Mouse (Mus musculus) lung, postnatal 10 days (tissue): Measurements from ENCODE around the gene Lenep.
"Not testable (repeated sequence)": the region's sequence is repeated elsewhere in the genome, so short reads cannot be mapped to it uniquely, and the experiment has no call there.

Experiments
- DNase-seq: peaks from one replicate; pipeline ENCODE4 v3.0.0; 2021

Lenep gene

DNA sequence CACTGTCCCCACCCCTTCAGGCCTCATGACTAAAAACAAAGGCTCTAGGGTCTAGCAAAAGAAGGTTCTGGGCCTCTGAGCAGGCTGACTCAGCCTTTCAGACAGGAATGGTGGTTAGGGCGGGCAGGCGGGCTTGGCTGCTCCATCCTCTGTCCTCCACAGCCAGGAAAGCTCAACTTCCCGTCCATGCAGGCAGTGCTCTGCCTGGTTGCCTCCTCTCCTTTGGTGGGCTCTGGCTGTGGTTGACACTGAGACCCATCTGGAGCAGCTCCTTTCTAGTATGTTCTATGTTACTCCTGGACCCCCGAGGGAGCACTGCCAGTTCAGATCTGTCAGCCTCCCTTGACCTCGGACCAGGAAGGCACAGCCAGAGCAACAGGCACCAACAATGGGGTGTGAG is at the start of gene Lenep:
Lenep (minus strand) TSS at position 101 of the 400 bp plus-strand sequence.
- DNase-seq: no peak

DNA sequence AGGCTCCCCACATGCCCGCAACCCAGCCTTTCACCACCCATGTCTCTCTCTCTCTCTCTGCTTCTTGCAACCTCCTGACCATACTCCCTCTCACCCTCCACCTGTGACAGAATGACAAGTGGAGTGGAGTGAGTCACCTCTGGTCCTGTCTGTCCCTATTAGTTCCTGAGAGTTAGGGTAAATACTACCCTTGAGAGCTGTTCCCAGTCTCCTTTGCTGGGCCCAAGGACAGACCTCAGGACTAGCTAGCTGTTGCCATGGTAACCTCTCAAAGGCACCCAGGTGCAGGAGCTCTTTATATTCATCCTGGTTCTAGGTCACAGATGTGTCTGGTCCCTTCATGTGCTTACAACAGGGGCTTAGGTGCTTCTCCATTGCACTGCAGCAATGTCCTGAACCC is 49.3 kb upstream of the Lenep start:
- peak; percentile 24 for DNase-seq

DNA sequence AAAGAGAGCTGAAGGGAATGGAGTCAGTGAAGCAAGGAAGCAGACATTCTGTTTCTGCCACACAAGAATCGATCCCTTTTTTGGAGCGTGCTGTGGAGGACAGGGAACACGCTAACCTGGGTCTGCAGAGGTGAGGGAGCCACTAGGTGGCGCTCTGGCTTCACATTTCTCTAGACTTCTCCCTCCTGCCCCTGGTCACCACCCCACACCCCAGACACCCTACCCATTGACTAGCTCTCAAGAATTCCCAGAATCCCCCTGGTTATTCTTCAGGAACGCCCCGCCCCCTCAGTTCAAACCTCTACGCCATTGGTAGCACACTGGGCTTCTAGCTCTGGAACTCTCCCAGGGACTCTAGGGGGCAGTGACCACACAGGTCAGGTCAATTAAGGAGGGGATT is 46.9 kb upstream of the Lenep start:
- peak; percentile 87 for DNase-seq

GRCm38 (mm10) chr3:89448720-89449537 is 46.3 kb upstream of the Lenep start:
- DNase-seq: peak; percentile 74

GRCm38 (mm10) chr3:89440691-89441090 is 38.1 kb upstream of the Lenep start:
- DNase-seq: no peak

DNA sequence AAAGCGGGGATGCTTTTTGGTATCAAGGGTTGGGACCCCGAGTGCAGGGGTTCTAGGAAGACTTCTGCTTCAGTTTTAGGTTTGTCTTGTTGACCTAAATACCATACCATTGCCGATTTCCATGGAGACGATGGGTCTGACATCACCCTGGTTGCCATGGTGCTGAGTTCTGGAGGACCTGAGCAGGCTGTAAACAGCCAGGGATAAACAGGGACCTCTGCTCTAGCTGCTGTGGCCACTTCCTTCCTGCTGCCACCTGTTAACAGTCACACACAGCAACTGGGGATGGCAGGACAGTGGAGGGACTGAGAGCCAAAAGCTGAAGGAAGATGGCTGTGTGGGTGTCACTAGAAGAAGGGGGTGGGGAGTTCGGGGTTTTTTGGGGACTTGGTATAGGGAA is 34.7 kb upstream of the Lenep start:
- peak; percentile 65 for DNase-seq

DNA sequence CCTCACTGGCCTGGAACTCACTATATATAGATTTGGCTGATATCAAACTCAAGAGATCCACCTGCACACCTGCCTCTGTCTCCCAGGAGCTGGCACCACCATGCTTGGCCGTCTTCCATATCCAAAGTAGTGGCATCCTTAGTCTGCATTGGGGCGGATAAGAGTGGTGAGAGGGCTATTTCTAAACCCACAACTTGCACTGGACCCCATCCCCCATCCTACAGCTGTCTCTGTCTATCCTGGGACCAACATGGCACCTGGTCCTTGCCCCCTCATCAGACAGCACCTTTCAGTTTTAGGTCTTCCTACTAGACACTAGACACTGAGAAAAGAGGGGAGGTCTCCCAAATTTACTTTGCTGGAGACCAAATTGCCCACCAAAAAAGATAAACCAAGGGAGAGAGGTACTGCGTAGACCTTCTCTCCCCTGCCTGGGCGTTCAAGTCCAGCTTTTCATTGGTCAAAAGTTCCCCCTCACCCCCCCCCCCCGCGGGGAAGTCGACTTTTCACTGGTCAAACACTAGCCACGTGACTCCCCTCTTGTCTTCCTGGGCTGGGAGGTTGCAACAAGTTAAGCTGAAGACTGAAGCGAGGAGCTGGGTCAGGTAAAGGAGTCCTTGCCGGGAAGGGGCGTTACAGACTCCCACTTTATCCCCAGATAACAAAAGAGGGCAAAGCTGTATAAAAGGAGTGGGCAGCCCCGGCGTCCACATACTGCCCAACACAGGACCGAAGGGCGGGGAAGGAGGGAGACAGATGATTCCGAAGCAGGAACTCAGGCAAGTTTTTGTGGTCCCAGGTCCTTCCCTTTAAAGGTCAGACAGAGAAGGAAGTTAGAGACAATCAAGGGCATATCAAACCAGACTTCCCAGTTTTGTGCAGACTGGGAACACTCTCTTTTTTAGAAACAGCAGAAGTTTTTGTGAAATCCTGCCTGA is 33.9 kb upstream of the Lenep start, which contains the start of gene Pbxip1:
Pbxip1 (plus strand) TSS at position 531 of the 938 bp plus-strand sequence.
- peak; percentile 83 for DNase-seq

DNA sequence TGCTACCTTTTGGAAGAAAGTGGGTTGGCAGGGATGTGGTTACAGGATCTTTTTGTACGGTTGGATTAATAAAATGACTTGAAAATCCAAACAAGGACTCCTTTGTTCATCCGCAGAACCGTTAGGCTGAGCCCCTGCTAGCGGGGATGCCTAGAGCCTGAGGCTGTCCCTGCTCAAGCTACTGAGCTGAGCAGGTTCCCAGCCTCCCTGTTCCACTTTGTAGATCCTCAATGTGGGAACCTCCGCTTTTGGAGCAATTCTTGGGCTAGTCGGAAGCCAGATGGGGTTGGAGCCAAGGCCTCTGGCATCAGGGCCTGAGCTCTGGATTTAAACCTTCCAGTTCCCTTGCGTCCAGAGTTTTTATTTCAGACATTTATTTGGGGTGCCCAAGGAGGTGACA is 32.4 kb upstream of the Lenep start:
- DNase-seq: no peak

GRCm38 (mm10) chr3:89434532-89434931 is 31.9 kb upstream of the Lenep start:
- DNase-seq: no peak

GRCm38 (mm10) chr3:89432606-89433005 is 30.0 kb upstream of the Lenep start:
- no peak for DNase-seq

DNA sequence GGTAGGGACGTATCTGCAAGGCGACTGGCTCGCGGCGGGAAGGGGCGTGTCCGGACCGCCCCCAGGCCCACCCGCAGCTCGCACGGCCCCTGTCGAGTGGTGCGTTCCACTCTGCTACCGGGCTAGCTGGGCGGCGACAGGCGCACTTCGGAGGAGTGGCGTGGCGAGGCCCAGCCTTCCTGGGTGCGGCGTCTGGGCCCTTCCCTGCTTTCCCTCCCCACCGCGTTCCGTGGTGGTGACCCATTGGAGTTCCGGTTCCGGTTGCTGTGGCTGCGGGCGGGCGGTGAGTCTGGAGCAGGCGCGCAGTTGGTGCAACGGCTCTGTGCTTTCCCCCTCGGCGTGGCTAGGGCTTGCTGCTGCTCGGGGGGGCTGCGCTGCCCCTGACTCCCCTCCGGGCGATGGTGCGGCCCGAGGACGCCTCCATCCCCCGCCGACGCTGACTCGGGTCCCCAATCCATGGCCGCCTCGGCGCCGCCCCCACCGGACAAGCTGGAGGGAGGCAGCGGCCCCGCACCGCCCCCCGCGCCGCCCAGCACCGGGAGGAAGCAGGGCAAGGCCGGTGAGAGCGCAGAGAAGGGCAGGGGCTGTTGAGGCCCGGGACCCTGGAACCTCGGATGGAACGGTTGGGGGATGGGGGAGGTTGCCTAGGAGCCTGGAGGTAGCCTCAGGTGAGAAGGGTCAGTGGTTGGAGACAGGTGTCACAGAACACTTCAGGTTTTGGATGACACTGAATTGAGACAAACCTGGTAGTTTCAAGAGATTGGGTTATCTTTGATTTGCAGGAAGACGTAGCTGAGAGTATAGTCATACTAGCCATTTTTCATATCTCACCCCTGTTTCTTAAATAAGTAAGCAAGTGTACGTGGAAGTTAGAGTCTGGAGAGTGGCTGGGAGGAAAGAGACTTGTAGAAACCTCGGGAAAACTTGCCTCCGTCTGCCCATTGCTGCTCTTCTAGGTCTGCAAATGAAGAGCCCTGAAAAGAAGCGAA is 27.9 kb upstream of the Lenep start, which contains the start of gene Pygo2:
Pygo2 (plus strand) TSS at position 44 of the 989 bp plus-strand sequence.
- peak; percentile 98 for DNase-seq

DNA sequence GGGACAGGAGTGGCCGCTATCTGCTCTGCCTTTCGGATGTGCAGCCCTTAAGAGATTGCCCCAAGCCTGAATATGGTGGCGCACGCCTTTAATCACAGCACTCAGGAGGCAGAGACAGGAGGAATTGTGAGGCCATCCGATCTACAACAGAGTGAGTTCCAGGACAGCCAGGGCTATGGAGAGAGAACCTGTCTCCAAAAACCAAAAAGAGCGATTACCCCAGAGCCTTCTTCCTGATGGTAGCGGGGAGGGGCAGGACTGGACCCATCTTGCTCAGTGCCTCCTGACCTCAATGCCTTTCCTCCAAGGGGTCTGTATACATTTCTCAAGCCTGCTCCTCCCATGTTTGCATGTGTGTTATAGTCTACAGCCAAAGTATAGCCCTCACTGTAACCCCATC is 26.4 kb upstream of the Lenep start:
- DNase-seq: not testable (repeated sequence)

GRCm38 (mm10) chr3:89425876-89426275 is 23.3 kb upstream of the Lenep start:
- no peak for DNase-seq

- DNase-seq: no peak
These were observed 22.5 kb upstream of the Lenep start for GRCm38 (mm10) chr3:89425141-89425525.

DNA sequence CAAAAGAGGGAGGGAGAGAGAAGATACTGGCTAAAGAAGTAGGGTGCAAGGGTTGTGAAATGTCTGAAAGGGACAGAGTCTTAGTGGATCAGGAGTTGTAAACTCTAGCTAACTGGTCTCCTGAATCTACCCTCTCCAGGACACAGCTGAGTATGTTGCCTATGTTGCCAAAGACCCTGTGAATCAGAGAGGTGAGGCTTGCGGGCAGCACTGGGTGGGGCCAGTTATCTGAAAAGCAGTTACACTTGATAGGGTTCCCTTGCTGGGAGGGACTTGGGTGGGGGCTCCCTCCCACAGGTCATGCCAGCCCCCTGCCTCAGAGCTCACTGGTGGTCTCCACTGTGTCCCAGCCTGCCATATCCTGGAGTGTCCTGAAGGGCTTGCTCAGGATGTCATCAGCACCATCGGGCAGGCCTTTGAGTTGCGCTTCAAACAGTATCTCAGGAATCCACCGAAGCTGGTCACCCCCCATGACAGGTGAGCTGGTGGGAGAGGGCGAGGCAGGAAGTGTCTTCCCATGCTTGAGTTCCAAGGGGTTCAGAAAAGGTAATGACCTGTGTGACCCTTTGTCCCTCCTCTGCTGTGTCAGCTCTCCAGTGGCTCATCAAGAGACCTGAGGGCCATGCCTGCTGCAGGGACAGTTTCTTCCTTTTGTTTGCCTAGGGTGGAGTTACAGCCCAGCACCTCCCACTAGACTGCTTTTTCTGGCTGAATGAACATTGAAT is 22.0 kb upstream of the Lenep start:
- DNase-seq: no peak

- DNase-seq: no peak
These were observed 20.1 kb upstream of the Lenep start for GRCm38 (mm10) chr3:89422556-89423205.

DNA sequence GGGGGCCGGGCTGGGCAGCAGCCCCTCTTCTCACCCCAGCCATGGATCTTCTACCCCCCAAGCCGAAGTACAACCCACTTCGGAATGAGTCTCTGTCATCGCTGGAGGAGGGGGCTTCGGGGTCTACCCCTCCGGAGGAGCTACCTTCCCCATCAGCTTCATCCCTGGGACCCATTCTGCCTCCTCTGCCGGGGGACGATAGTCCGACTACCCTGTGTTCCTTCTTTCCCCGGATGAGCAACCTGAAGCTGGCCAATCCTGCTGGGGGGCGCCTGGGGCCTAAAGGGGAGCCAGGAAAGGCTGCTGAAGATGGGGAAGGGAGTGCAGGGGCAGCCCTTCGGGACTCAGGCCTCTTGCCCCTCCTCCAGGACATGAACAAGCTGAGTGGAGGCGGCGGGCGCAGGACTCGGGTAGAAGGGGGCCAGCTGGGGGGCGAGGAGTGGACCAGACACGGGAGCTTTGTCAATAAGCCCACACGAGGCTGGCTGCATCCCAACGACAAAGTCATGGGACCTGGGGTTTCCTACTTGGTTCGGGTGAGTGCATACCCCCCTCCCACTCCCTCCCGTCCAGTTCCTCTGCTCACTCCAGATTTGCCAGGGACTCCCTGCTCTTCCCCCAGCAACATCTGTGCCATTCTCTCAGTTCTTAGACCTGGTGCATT is 19.3 kb upstream of the Lenep start:
- DNase-seq: peak; percentile 58

GRCm38 (mm10) chr3:89421002-89421774 is 18.6 kb upstream of the Lenep start:
- peak; percentile 96 for DNase-seq

- no peak for DNase-seq
These were observed 17.8 kb upstream of the Lenep start for GRCm38 (mm10) chr3:89420421-89420820.

DNA sequence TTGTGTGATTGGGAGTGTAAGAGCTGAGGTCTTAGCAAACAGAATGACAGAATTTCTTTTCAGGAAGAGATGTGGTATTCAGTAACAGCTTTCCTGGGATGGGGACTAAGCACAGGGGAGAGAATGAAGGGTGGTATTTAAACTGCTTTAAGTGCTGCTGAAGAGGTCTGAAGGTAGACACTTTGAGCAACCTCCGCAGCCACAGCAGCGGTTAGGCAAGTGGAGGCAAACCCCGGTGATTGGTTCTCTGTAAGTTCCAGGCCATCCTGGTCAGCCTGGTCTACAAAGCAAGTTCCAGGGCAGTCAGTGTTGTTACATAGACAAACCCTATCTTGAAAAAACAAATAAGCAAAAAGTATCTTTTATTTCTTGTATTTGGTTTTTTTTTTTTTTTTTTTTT is 17.4 kb upstream of the Lenep start:
- peak; percentile 32 for DNase-seq
